In genomic region chr2:143620916-143621315, GRCm38 (mm10) we compare ENCODE assay signal across 26 mouse cellular contexts.
"Had no signal": no experiment of that assay in that cellular context is flagged by ENCODE, and none has a peak within 500 bp of the region (broad histone marks: within the 10 kb centered on the region; RNA-seq: fewer than 3 reads in every experiment).

No protein-coding gene starts in this region.

- DNase-seq: gastrocnemius, adult 2 months; gastrocnemius, postnatal 10 days; gastrocnemius, postnatal 25 days; heart, adult 18-20 months; heart, postnatal 10 days; heart, postnatal 4 days; kidney, adult 18-20 months; kidney, adult 8-10 months; kidney, postnatal 10 days; kidney, postnatal 25 days; kidney, postnatal 4 days; liver; liver, embryonic 13.5 days had no signal

- H3K4me3 ChIP-seq: gastrocnemius, adult 2 months; heart, embryonic 10.5 days; heart, embryonic 12.5 days; hindbrain, embryonic 10.5 days; hindbrain, embryonic 12.5 days; intestine, embryonic 15.5 days; limb, embryonic 10.5 days; limb, embryonic 12.5 days; liver, embryonic 13.5 days; liver, embryonic 15.5 days had no signal

- H3K36me3 ChIP-seq: heart, embryonic 10.5 days; heart, embryonic 12.5 days; hindbrain, embryonic 10.5 days; hindbrain, embryonic 12.5 days; intestine, embryonic 15.5 days; limb, embryonic 10.5 days; limb, embryonic 12.5 days; liver, embryonic 13.5 days; liver, embryonic 15.5 days had no signal

- H3K4me2 ChIP-seq: heart, embryonic 12.5 days; hindbrain, embryonic 12.5 days; hindbrain, embryonic 14.5 days; intestine, embryonic 15.5 days; limb, embryonic 12.5 days; liver, embryonic 11.5 days; liver, embryonic 13.5 days; liver, embryonic 15.5 days had no signal

- H3K4me1 ChIP-seq: heart, embryonic 10.5 days; heart, embryonic 12.5 days; hindbrain, embryonic 10.5 days; hindbrain, embryonic 12.5 days; intestine, embryonic 15.5 days; limb, embryonic 10.5 days; limb, embryonic 12.5 days; liver, embryonic 13.5 days; liver, embryonic 15.5 days had no signal

- H3K27me3 ChIP-seq: heart, embryonic 12.5 days; hindbrain, embryonic 12.5 days; intestine, embryonic 15.5 days; limb, embryonic 12.5 days; liver, embryonic 13.5 days; liver, embryonic 15.5 days had no signal

- H3K9me3 ChIP-seq: heart, embryonic 10.5 days; heart, embryonic 12.5 days; hindbrain, embryonic 10.5 days; hindbrain, embryonic 12.5 days; intestine, embryonic 15.5 days; limb, embryonic 10.5 days; limb, embryonic 12.5 days; liver, embryonic 15.5 days had no signal

- H3K9ac ChIP-seq: heart, embryonic 12.5 days; hindbrain, embryonic 12.5 days; hindbrain, embryonic 14.5 days; intestine, embryonic 15.5 days; limb, embryonic 12.5 days; liver, embryonic 13.5 days; liver, embryonic 15.5 days had no signal

- ATAC-seq: hindbrain, embryonic 16.5 days; inflammation-experienced regulatory T-cells, adult 6 months; intestine, embryonic 15.5 days; intestine, postnatal 0 days had no signal

- H3K27ac ChIP-seq: gastrocnemius, adult 2 months; heart, embryonic 10.5 days; hindbrain, embryonic 10.5 days; hindbrain, embryonic 12.5 days; hindbrain, embryonic 14.5 days; intestine, embryonic 15.5 days; limb, embryonic 10.5 days; limb, embryonic 12.5 days; liver, embryonic 13.5 days; liver, embryonic 15.5 days had no signal
